Mouse (Mus musculus): ENCODE measurements around the gene Slc8a2. TPM values are rescaled to one million over a fixed set of nuclear protein-coding genes. Genes with fewer than 3 reads are reported as not detected.

Slc8a2 gene
- polyA plus RNA-seq, 1 experiment from 2014 or later: 0.24 TPM

DNA sequence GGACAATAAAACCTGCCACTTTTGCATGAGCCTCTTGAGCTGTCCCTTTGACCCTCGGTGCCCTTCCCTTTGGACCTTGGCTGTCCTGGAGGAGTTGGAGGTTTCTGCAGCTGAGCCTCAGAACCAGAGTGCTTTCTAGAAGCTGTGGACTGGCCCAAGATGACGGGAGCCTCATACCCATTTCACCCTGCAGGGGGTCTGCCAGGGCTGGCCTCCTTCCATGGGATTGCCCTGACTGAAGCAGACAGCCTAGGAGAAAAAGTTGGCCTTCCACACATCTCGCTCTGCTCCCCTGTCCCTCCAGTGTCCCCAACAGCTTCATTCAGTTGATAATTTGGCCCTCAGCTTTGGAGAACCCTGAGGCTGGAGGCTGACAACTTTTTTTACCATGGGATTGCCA lies 12.5 kb upstream of the Slc8a2 start:
- no peak for ATAC-seq (ENCODE audit: low FRiP score, low TSS enrichment)
- Histone ChIP-seq H3K36me3 (ENCODE audit: control insufficient read depth, insufficient read depth, low read length) (peaks cover 53% of the 10 kb centered on the region), H3K9ac (ENCODE audit: low read depth, low read length) (no peak overlapping the region), H3K4me1 (ENCODE audit: control insufficient read depth, insufficient read depth, low read length) (0 out of 2 replicates have a peak, but pooled peaks cover 3% of the 10 kb centered on the region), H3K4me3 (ENCODE audit: low read length) (no peak overlapping the region), H3K9me3 (ENCODE audit: control insufficient read depth, low read length) (no peaks in the 10 kb centered on the region), H3K27ac (ENCODE audit: low read depth, low read length) (no peak overlapping the region), H3K4me2 (replicated peaks; ENCODE audit: low read depth, low read length) (no peak overlapping the region), H3K27me3 (ENCODE audit: control insufficient read depth, insufficient read depth, low read length) (no peaks in the 10 kb centered on the region)
- 88% methylated on average over 3 of the region's 3 CpGs for WGBS

GRCm38 (mm10) chr7:16119569-16120261 lies 9.9 kb upstream of the Slc8a2 start, which contains the start of gene Kptn:
TSS of gene Kptn (plus strand) at chr7:16119895.
- Histone ChIP-seq H3K36me3 (ENCODE audit: control insufficient read depth, insufficient read depth, low read length) (peaks cover 32% of the 10 kb centered on the region), H3K9ac (ENCODE audit: low read depth, low read length) (peak within 1 kb of the TSS; percentile 80), H3K4me1 (ENCODE audit: control insufficient read depth, insufficient read depth, low read length) (0 out of 2 replicates have a peak, but pooled peaks cover 3% of the 10 kb centered on the region), H3K4me3 (ENCODE audit: low read length) (peak within 1 kb of the TSS; percentile 75), H3K27me3 (ENCODE audit: control insufficient read depth, insufficient read depth, low read length) (no peaks in the 10 kb centered on the region), H3K4me2 (replicated peaks; ENCODE audit: low read depth, low read length) (peak within 1 kb of the TSS; percentile 64), H3K27ac (ENCODE audit: low read depth, low read length) (peak within 1 kb of the TSS; percentile 85), H3K9me3 (ENCODE audit: control insufficient read depth, low read length) (no peaks in the 10 kb centered on the region)
- under 1% methylated on average over 33 of the region's 33 CpGs for WGBS
- ATAC-seq (ENCODE audit: low FRiP score, low TSS enrichment): peak; percentile 91

GRCm38 (mm10) chr7:16120262-16120600 lies 9.4 kb upstream of the Slc8a2 start:
- H3K9ac ChIP-seq (ENCODE audit: low read depth, low read length): peak overlapping the region; percentile 80; the same call in 1 of the 2 replicates
- no peak overlapping the region for H3K27ac ChIP-seq (ENCODE audit: low read depth, low read length)
- H3K4me1 ChIP-seq (ENCODE audit: control insufficient read depth, insufficient read depth, low read length): 0 out of 2 replicates have a peak, but pooled peaks cover 3% of the 10 kb centered on the region
- ATAC-seq (ENCODE audit: low FRiP score, low TSS enrichment): no peak
- WGBS: 45% methylated on average over 9 of the region's 9 CpGs
- H3K27me3 ChIP-seq (ENCODE audit: control insufficient read depth, insufficient read depth, low read length): no peaks in the 10 kb centered on the region
- peaks cover 29% of the 10 kb centered on the region for H3K36me3 ChIP-seq (ENCODE audit: control insufficient read depth, insufficient read depth, low read length)
- peak overlapping the region; percentile 48 for H3K4me2 ChIP-seq (replicated peaks; ENCODE audit: low read depth, low read length)
- peak overlapping the region; percentile 75 for H3K4me3 ChIP-seq (ENCODE audit: low read length)
- no peaks in the 10 kb centered on the region for H3K9me3 ChIP-seq (ENCODE audit: control insufficient read depth, low read length)

- Histone ChIP-seq H3K27ac (ENCODE audit: low read depth, low read length) (no peak overlapping the region), H3K36me3 (ENCODE audit: control insufficient read depth, insufficient read depth, low read length) (peaks cover 16% of the 10 kb centered on the region), H3K9me3 (ENCODE audit: control insufficient read depth, low read length) (no peaks in the 10 kb centered on the region), H3K9ac (ENCODE audit: low read depth, low read length) (no peak overlapping the region), H3K4me3 (ENCODE audit: low read length) (no peak overlapping the region), H3K4me2 (replicated peaks; ENCODE audit: low read depth, low read length) (no peak overlapping the region), H3K27me3 (ENCODE audit: control insufficient read depth, insufficient read depth, low read length) (no peaks in the 10 kb centered on the region), H3K4me1 (ENCODE audit: control insufficient read depth, insufficient read depth, low read length) (peaks cover 13% of the 10 kb centered on the region; the same call in 1 of the 2 replicates)
- ATAC-seq (ENCODE audit: low FRiP score, low TSS enrichment): no peak
- 83% methylated on average over 9 of the region's 9 CpGs for WGBS
Measured at GRCm38 (mm10) chr7:16125829-16126228, 3.8 kb upstream of the Slc8a2 start.

DNA sequence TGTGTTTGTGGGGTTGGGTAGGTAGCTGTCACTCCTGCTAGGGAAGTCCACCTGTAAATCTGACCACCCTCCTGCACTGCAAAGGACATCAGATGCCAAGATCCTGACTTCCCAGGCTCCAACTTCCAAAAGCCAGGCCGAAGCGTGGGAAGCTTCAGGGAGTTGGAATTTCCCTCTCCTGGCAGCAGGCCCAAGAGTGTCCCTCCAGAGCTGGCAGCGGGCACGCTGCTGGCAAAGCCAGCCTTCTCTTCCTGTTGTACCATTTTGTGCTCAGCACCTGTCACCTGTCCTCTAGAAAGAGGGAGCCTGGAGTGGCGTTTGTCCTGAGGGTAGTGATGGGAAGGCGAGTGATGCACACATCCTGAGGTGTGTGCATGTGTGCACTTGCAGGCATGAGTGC lies 1.3 kb upstream of the Slc8a2 start:
- no peak overlapping the region for H3K4me2 ChIP-seq (replicated peaks; ENCODE audit: low read depth, low read length)
- no peak for ATAC-seq (ENCODE audit: low FRiP score, low TSS enrichment)
- 89% methylated on average over 6 of the region's 6 CpGs for WGBS
- no peak overlapping the region for H3K4me3 ChIP-seq (ENCODE audit: low read length)
- H3K9me3 ChIP-seq (ENCODE audit: control insufficient read depth, low read length): no peaks in the 10 kb centered on the region
- peaks cover 32% of the 10 kb centered on the region for H3K4me1 ChIP-seq (ENCODE audit: control insufficient read depth, insufficient read depth, low read length)
- H3K36me3 ChIP-seq (ENCODE audit: control insufficient read depth, insufficient read depth, low read length): peaks cover 16% of the 10 kb centered on the region
- no peak overlapping the region for H3K27ac ChIP-seq (ENCODE audit: low read depth, low read length)
- H3K9ac ChIP-seq (ENCODE audit: low read depth, low read length): no peak overlapping the region
- H3K27me3 ChIP-seq (ENCODE audit: control insufficient read depth, insufficient read depth, low read length): no peaks in the 10 kb centered on the region

DNA sequence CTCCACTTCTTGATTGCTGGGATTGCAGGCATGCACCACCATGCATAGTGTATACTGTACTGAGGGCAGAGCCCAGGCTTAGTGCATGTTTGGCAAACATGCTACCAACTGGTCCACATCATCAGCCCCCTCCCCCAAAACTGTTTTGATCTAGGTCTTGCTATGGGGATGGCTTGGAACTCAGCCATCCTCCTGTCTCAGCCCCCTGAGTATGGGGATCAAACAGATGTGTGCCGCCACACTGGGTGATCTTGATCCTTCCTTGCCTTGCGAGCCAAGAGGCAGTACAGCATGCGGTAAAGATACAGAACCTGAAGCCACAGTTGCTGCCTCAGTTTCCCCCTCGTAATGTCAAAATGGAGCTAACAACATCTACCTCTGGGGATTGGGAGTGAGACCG lies 727 bp upstream of the Slc8a2 start:
- Histone ChIP-seq H3K36me3 (ENCODE audit: control insufficient read depth, insufficient read depth, low read length) (peaks cover 16% of the 10 kb centered on the region), H3K9me3 (ENCODE audit: control insufficient read depth, low read length) (no peaks in the 10 kb centered on the region), H3K9ac (ENCODE audit: low read depth, low read length) (no peak overlapping the region), H3K27ac (ENCODE audit: low read depth, low read length) (no peak overlapping the region), H3K4me1 (ENCODE audit: control insufficient read depth, insufficient read depth, low read length) (peaks cover 32% of the 10 kb centered on the region), H3K4me3 (ENCODE audit: low read length) (no peak overlapping the region), H3K4me2 (replicated peaks; ENCODE audit: low read depth, low read length) (peak overlapping the region; percentile 91), H3K27me3 (ENCODE audit: control insufficient read depth, insufficient read depth, low read length) (no peaks in the 10 kb centered on the region)
- ATAC-seq (ENCODE audit: low FRiP score, low TSS enrichment): no peak
- WGBS: 71% methylated on average over 5 of the region's 5 CpGs

DNA sequence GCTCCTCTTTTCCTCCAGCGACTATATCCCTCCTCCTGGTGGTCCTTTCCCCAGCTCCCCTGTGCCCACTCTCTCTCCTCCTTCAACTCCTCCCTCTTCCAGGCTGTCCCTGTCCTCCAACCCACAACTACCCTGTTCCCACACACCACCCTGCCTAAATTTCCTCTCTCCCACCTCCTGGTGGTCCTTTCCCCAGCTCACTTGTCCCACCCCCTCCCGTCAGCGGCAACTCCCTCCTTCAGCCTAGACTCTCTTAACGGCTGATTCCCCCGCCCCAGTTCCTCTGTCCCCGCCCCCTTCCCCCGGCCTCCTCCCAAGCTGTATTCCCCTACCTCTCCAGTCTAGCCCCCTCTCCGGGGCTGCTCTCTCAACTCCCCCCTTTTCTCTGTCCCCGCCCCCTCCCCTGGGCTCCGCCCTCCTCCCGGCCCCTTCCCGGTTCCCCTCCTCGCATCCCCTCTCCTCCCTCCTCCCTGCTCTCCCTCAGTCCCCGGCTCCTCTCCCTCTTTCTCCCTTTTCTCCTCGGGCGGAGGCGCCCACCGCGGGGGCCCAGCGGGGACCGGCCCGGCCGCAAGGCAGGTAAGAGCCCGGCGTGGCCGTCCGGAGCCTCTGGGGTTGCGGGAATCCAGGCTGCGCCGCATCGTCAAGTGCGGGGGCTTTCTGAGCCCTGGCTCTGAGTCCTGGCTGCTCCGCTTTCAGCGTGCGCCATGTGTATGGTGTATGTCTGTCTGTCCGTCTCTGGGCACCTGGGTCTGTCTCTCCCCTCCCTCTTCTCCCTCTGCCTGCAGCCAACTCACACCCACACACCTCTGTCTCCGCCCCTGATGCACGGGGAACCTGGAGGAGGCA lies 443 bp downstream of the Slc8a2 start:
- peak overlapping the region; percentile 77 for H3K27ac ChIP-seq (ENCODE audit: low read depth, low read length)
- H3K4me2 ChIP-seq (replicated peaks; ENCODE audit: low read depth, low read length): peak overlapping the region; percentile 91
- no peaks in the 10 kb centered on the region for H3K27me3 ChIP-seq (ENCODE audit: control insufficient read depth, insufficient read depth, low read length)
- peaks cover 10% of the 10 kb centered on the region for H3K36me3 ChIP-seq (ENCODE audit: control insufficient read depth, insufficient read depth, low read length)
- WGBS: 1% methylated on average over 35 of the region's 38 CpGs
- H3K9me3 ChIP-seq (ENCODE audit: control insufficient read depth, low read length): no peaks in the 10 kb centered on the region
- peak overlapping the region; percentile 56 for H3K4me3 ChIP-seq (ENCODE audit: low read length)
- peaks cover 32% of the 10 kb centered on the region for H3K4me1 ChIP-seq (ENCODE audit: control insufficient read depth, insufficient read depth, low read length)
- peak overlapping the region; percentile 63 for H3K9ac ChIP-seq (ENCODE audit: low read depth, low read length)
- ATAC-seq (ENCODE audit: low FRiP score, low TSS enrichment): peak; percentile 86

GRCm38 (mm10) chr7:16130956-16131634 lies 1.5 kb downstream of the Slc8a2 start:
- Histone ChIP-seq H3K4me2 (replicated peaks; ENCODE audit: low read depth, low read length) (peak overlapping the region; percentile 91), H3K27ac (ENCODE audit: low read depth, low read length) (no peak overlapping the region)
- no peak for ATAC-seq (ENCODE audit: low FRiP score, low TSS enrichment)

More at GRCm38 (mm10) chr7:16130956-16131634, 1.5 kb downstream of the Slc8a2 start:
- H3K36me3 ChIP-seq (ENCODE audit: control insufficient read depth, insufficient read depth, low read length): no peaks in the 10 kb centered on the region; the same call in 1 of the 2 replicates
- H3K4me3 ChIP-seq (ENCODE audit: low read length): peak overlapping the region; percentile 56
- 34% methylated on average over 13 of the region's 13 CpGs for WGBS
- H3K9ac ChIP-seq (ENCODE audit: low read depth, low read length): 0 out of 2 replicates have a peak overlapping the region, but pooled peaks have one; percentile 63
- H3K9me3 ChIP-seq (ENCODE audit: control insufficient read depth, low read length): no peaks in the 10 kb centered on the region
- no peaks in the 10 kb centered on the region for H3K27me3 ChIP-seq (ENCODE audit: control insufficient read depth, insufficient read depth, low read length)
- H3K4me1 ChIP-seq (ENCODE audit: control insufficient read depth, insufficient read depth, low read length): peaks cover 32% of the 10 kb centered on the region
